Mouse (Mus musculus) heart, adult 8-10 months (tissue): ENCODE results near the gene Taar7d. TPM values are rescaled to one million over a fixed set of nuclear protein-coding genes. Genes with fewer than 3 reads are reported as not detected.

Source experiments
- total RNA-seq, 4 experiments: library from RNA; stranded (reverse); gene quantifications; 2 replicates each; pipeline ENCODE4 v1.2.4; 2022

The Taar7d gene
- total RNA-seq, 4 experiments from 2014 or later = not detected

Other genes starting within 250 kb of the Taar7d start
- gene Rps12, start 239.9 kb upstream of the Taar7d start, total RNA-seq = 100 to 1,000 TPM; 143 to 253 (median 212) TPM
- gene Slc18b1, start 230.2 kb upstream of the Taar7d start, total RNA-seq = 10 to 100 TPM in 1 of 4 experiments, 1 to 10 TPM in 3; 6.2 to 10.7 (median 7.9) TPM
- gene Vnn3, start 175.8 kb upstream of the Taar7d start, total RNA-seq = under 1 TPM in 3 of 4 experiments, not detected in 1; 0.12 to 0.34 (median 0.16) TPM
- gene Vnn1, start 132.5 kb upstream of the Taar7d start, total RNA-seq = under 1 TPM; 0.25 to 0.72 (median 0.35) TPM
- not detected for gene Taar1, start 106.9 kb upstream of the Taar7d start, total RNA-seq
- gene Taar2, start 88.7 kb upstream of the Taar7d start, total RNA-seq = not detected
- gene Taar3, start 77.7 kb upstream of the Taar7d start, total RNA-seq = not detected
- not detected for gene Taar4, start 66.7 kb upstream of the Taar7d start, total RNA-seq
- gene Taar5, start 56.5 kb upstream of the Taar7d start, total RNA-seq = not detected
- not detected for gene Taar6, start 41.6 kb upstream of the Taar7d start, total RNA-seq
- gene Taar7a, start 33.7 kb upstream of the Taar7d start, total RNA-seq = not detected
- not detected for gene Taar7b, start 27.3 kb upstream of the Taar7d start, total RNA-seq
- gene Taar7e, start 10.4 kb downstream of the Taar7d start, total RNA-seq = not detected
- not detected for gene Taar7f, start 22.3 kb downstream of the Taar7d start, total RNA-seq
- not detected for gene Taar8a, start 49.3 kb downstream of the Taar7d start, total RNA-seq
- not detected for gene Taar8b, start 65.1 kb downstream of the Taar7d start, total RNA-seq
- gene Taar8c, start 74.7 kb downstream of the Taar7d start, total RNA-seq = not detected
- gene Taar9, start 82.3 kb downstream of the Taar7d start, total RNA-seq = not detected
- 10 to 100 TPM; 41.3 to 54.2 (median 48.0) TPM for gene Stx7, start 122.1 kb downstream of the Taar7d start, total RNA-seq
- gene Moxd1, start 196.3 kb downstream of the Taar7d start, total RNA-seq = under 1 TPM in 3 of 4 experiments, not detected in 1; 0.16 to 0.24 (median 0.19) TPM